Mouse (Mus musculus) C2C12 (cell line): ENCODE results near the gene Rasl11b.

ENCODE experiments used
- CEBPB ChIP-seq: IDR thresholded peaks from one replicate; pipeline ENCODE4 v1.6.1; 2011; ENCODE audit warnings: low read depth, mild to moderate bottlenecking, control low read depth, moderate library complexity
- CTCF ChIP-seq: IDR thresholded peaks from one replicate; pipeline ENCODE4 v1.5.1; 2011; ENCODE audit not compliant: control insufficient read depth, insufficient read depth, insufficient read length
- MAX ChIP-seq: IDR thresholded peaks from one replicate; pipeline ENCODE4 v1.6.1; 2011; ENCODE audit warnings: mild to moderate bottlenecking, control low read depth
- MYOD1 ChIP-seq: IDR thresholded peaks from one replicate; pipeline ENCODE4 v1.6.1; 2011; ENCODE audit warnings: low read depth; ENCODE audit not compliant: control insufficient read depth, insufficient read length
- MYOG ChIP-seq: IDR thresholded peaks from one replicate; pipeline ENCODE4 v1.6.1; 2011; ENCODE audit not compliant: control insufficient read depth, insufficient read length; ENCODE audit errors: extremely low read depth
- USF1 ChIP-seq: IDR thresholded peaks from one replicate; pipeline ENCODE4 v1.6.1; 2011; ENCODE audit warnings: low read depth, mild to moderate bottlenecking, control low read depth, moderate library complexity

GRCm38 (mm10) chr5:74197541-74198330, 2.6 kb downstream of the Rasl11b start:
- no peak for TF ChIP-seq CTCF
- TF ChIP-seq MAX, result no peak
- no peak for TF ChIP-seq USF1
- no peak for TF ChIP-seq MYOD1
- TF ChIP-seq MYOG, result no peak
- TF ChIP-seq CEBPB, result no peak
